Mouse (Mus musculus) neural tube, embryonic 13.5 days (tissue): ENCODE results near the gene Dgkb. TPM values are rescaled to one million over a fixed set of nuclear protein-coding genes. Genes with fewer than 3 reads are reported as not detected.

Experiments
- ATAC-seq: fragments of 200-750 bp; cut with Nextera tagmentation; 2 replicates; pipeline ENCODE4 v1.8.0; 2017; ENCODE audit warnings: low read depth, mild to moderate bottlenecking, moderate TSS enrichment, moderate library complexity
- H3K27ac ChIP-seq: fragments of 300-500 bp; sonication (generic); replicated peaks from 2 replicates; pipeline ENCODE4 v1.5.1; 2015; ENCODE audit warnings: moderate library complexity, mild to moderate bottlenecking, inconsistent platforms
- H3K27me3 ChIP-seq: fragments of 300-500 bp; sonication (generic); 2 replicates; pipeline ENCODE4 v1.6.1; 2015; ENCODE audit warnings: mild to moderate bottlenecking, inconsistent platforms
- H3K36me3 ChIP-seq: fragments of 300-500 bp; sonication (generic); 2 replicates; pipeline ENCODE4 v1.6.1; 2015; ENCODE audit warnings: mild to moderate bottlenecking, inconsistent platforms
- H3K4me1 ChIP-seq: fragments of 300-500 bp; sonication (generic); replicated peaks from 2 replicates; pipeline ENCODE4 v1.6.1; 2015; ENCODE audit warnings: inconsistent platforms
- H3K4me2 ChIP-seq: fragments of 300-500 bp; sonication (generic); 2 replicates; pipeline ENCODE4 v1.6.1; 2015; ENCODE audit warnings: inconsistent platforms, mild to moderate bottlenecking, moderate library complexity
- H3K4me3 ChIP-seq: fragments of 300-500 bp; sonication (generic); 2 replicates; pipeline ENCODE4 v1.5.1; 2015; ENCODE audit warnings: mild to moderate bottlenecking, inconsistent platforms
- H3K9ac ChIP-seq: fragments of 300-500 bp; sonication (generic); 2 replicates; pipeline ENCODE4 v1.6.1; 2015; ENCODE audit warnings: moderate library complexity, mild to moderate bottlenecking, inconsistent platforms
- H3K9me3 ChIP-seq: fragments of 300-500 bp; sonication (generic); 2 replicates; pipeline ENCODE4 v1.6.1; 2016; ENCODE audit warnings: inconsistent platforms
- WGBS: fragments of 180-500 bp; shearing (Covaris S2); methylation state at CpG from one replicate; pipeline ENCODE4 v1.1.7; 2015; 5-methylcytosine and 5-hydroxymethylcytosine counted together
- polyA plus RNA-seq: library from polyadenylated mRNA; unstranded; fragments of >200 nt; fragmentation: Nextera tagmentation; extraction: Ambion mirVana; gene quantifications from 2 replicates; pipeline ENCODE4 v1.2.1, GENCODE M21; 2015

Dgkb gene
- polyA plus RNA-seq, 1 experiment from 2014 or later: 5.0 TPM

- no peak overlapping the region for H3K4me3 ChIP-seq
- no peaks in the 10 kb centered on the region for H3K9me3 ChIP-seq
- H3K36me3 ChIP-seq: no peaks in the 10 kb centered on the region
- ATAC-seq: no peak
- no peak overlapping the region for H3K9ac ChIP-seq
- no peaks in the 10 kb centered on the region for H3K4me1 ChIP-seq
- no peak overlapping the region for H3K27ac ChIP-seq
- H3K27me3 ChIP-seq: no peaks in the 10 kb centered on the region
- no peak overlapping the region for H3K4me2 ChIP-seq
Measured at GRCm38 (mm10) chr12:38309885-38310284, 492.4 kb downstream of the Dgkb start.

GRCm38 (mm10) chr12:38327729-38328271 is 510.3 kb downstream of the Dgkb start:
- Histone ChIP-seq H3K4me1 (no peaks in the 10 kb centered on the region), H3K9me3 (no peaks in the 10 kb centered on the region), H3K9ac (no peak overlapping the region), H3K4me3 (no peak overlapping the region), H3K27me3 (no peaks in the 10 kb centered on the region), H3K4me2 (no peak overlapping the region), H3K36me3 (no peaks in the 10 kb centered on the region), H3K27ac (no peak overlapping the region)
- ATAC-seq: no peak
- 19% methylated on average over 1 of the region's 1 CpGs for WGBS

GRCm38 (mm10) chr12:38328779-38329178 is 511.3 kb downstream of the Dgkb start:
- H3K4me1 ChIP-seq: no peaks in the 10 kb centered on the region
- ATAC-seq: no peak
- no peak overlapping the region for H3K4me3 ChIP-seq
- no peaks in the 10 kb centered on the region for H3K36me3 ChIP-seq
- H3K27ac ChIP-seq: no peak overlapping the region
- no peak overlapping the region for H3K9ac ChIP-seq
- no peak overlapping the region for H3K4me2 ChIP-seq
- H3K9me3 ChIP-seq: no peaks in the 10 kb centered on the region
- no peaks in the 10 kb centered on the region for H3K27me3 ChIP-seq

GRCm38 (mm10) chr12:38342657-38343056 is 525.1 kb downstream of the Dgkb start:
- Histone ChIP-seq H3K9me3 (no peaks in the 10 kb centered on the region), H3K9ac (no peak overlapping the region), H3K36me3 (no peaks in the 10 kb centered on the region), H3K4me1 (0 out of 2 replicates have a peak, but pooled peaks cover 3% of the 10 kb centered on the region), H3K4me3 (no peak overlapping the region), H3K27me3 (no peaks in the 10 kb centered on the region), H3K27ac (no peak overlapping the region), H3K4me2 (peak overlapping the region; percentile 41)
- peak; percentile 85 for ATAC-seq
- 11% methylated on average over 6 of the region's 6 CpGs for WGBS

- no peaks in the 10 kb centered on the region for H3K4me1 ChIP-seq
- H3K27me3 ChIP-seq: no peaks in the 10 kb centered on the region
- H3K9me3 ChIP-seq: no peaks in the 10 kb centered on the region
- H3K9ac ChIP-seq: no peak overlapping the region
- H3K27ac ChIP-seq: no peak overlapping the region
- H3K4me3 ChIP-seq: no peak overlapping the region
- no peak overlapping the region for H3K4me2 ChIP-seq
- 91% methylated on average over 3 of the region's 3 CpGs for WGBS
- no peak for ATAC-seq
- no peaks in the 10 kb centered on the region for H3K36me3 ChIP-seq
Measured at GRCm38 (mm10) chr12:38352481-38352880, 535.0 kb downstream of the Dgkb start.

- Histone ChIP-seq H3K9me3 (0 out of 2 replicates have a peak, but pooled peaks cover 5% of the 10 kb centered on the region), H3K4me2 (no peak overlapping the region), H3K27me3 (no peaks in the 10 kb centered on the region), H3K27ac (no peak overlapping the region), H3K4me3 (no peak overlapping the region), H3K36me3 (no peaks in the 10 kb centered on the region), H3K9ac (no peak overlapping the region), H3K4me1 (no peaks in the 10 kb centered on the region)
- no peak for ATAC-seq
- 89% methylated on average over 1 of the region's 1 CpGs for WGBS
Measured at GRCm38 (mm10) chr12:38356386-38356785, 538.9 kb downstream of the Dgkb start.

- no peaks in the 10 kb centered on the region for H3K27me3 ChIP-seq
- H3K4me1 ChIP-seq: no peaks in the 10 kb centered on the region
- H3K4me2 ChIP-seq: no peak overlapping the region
- H3K4me3 ChIP-seq: no peak overlapping the region
- H3K36me3 ChIP-seq: no peaks in the 10 kb centered on the region
- ATAC-seq: no peak
- 90% methylated on average over 4 of the region's 4 CpGs for WGBS
- H3K9me3 ChIP-seq: 0 out of 2 replicates have a peak, but pooled peaks cover 5% of the 10 kb centered on the region
- H3K9ac ChIP-seq: no peak overlapping the region
- no peak overlapping the region for H3K27ac ChIP-seq
Measured at GRCm38 (mm10) chr12:38361491-38361890, 544.0 kb downstream of the Dgkb start.

GRCm38 (mm10) chr12:38371597-38371996 is 554.1 kb downstream of the Dgkb start:
- Histone ChIP-seq H3K9me3 (no peaks in the 10 kb centered on the region), H3K9ac (no peak overlapping the region), H3K27ac (no peak overlapping the region), H3K36me3 (no peaks in the 10 kb centered on the region), H3K4me3 (no peak overlapping the region), H3K4me1 (no peaks in the 10 kb centered on the region), H3K4me2 (no peak overlapping the region), H3K27me3 (no peaks in the 10 kb centered on the region)
- 73% methylated on average over 2 of the region's 2 CpGs for WGBS
- ATAC-seq: no peak

- no peaks in the 10 kb centered on the region for H3K9me3 ChIP-seq
- no peaks in the 10 kb centered on the region for H3K4me1 ChIP-seq
- H3K27ac ChIP-seq: no peak overlapping the region
- no peak overlapping the region for H3K4me2 ChIP-seq
- H3K9ac ChIP-seq: no peak overlapping the region
- H3K36me3 ChIP-seq: no peaks in the 10 kb centered on the region
- no peaks in the 10 kb centered on the region for H3K27me3 ChIP-seq
- H3K4me3 ChIP-seq: no peak overlapping the region
- WGBS: 81% methylated on average over 3 of the region's 3 CpGs
- no peak for ATAC-seq
Measured at GRCm38 (mm10) chr12:38374159-38374558, 556.6 kb downstream of the Dgkb start.

- ATAC-seq: no peak
- H3K36me3 ChIP-seq: no peaks in the 10 kb centered on the region
- H3K27ac ChIP-seq: no peak overlapping the region
- 80% methylated on average over 6 of the region's 6 CpGs for WGBS
- H3K9ac ChIP-seq: no peak overlapping the region
- H3K4me2 ChIP-seq: no peak overlapping the region
- H3K4me3 ChIP-seq: no peak overlapping the region
- no peaks in the 10 kb centered on the region for H3K4me1 ChIP-seq
- no peaks in the 10 kb centered on the region for H3K27me3 ChIP-seq
- H3K9me3 ChIP-seq: no peaks in the 10 kb centered on the region
Measured at GRCm38 (mm10) chr12:38385942-38386341, 568.4 kb downstream of the Dgkb start.

- H3K9ac ChIP-seq: no peak overlapping the region
- WGBS: 68% methylated on average over 1 of the region's 1 CpGs
- no peak overlapping the region for H3K4me3 ChIP-seq
- H3K4me2 ChIP-seq: no peak overlapping the region
- H3K4me1 ChIP-seq: no peaks in the 10 kb centered on the region
- no peaks in the 10 kb centered on the region for H3K9me3 ChIP-seq
- no peaks in the 10 kb centered on the region for H3K27me3 ChIP-seq
- no peak overlapping the region for H3K27ac ChIP-seq
- no peaks in the 10 kb centered on the region for H3K36me3 ChIP-seq
- no peak for ATAC-seq
Measured at GRCm38 (mm10) chr12:38386991-38387390, 569.5 kb downstream of the Dgkb start.

GRCm38 (mm10) chr12:38387654-38388053 is 570.1 kb downstream of the Dgkb start:
- Histone ChIP-seq H3K4me2 (no peak overlapping the region), H3K27ac (no peak overlapping the region), H3K4me1 (no peaks in the 10 kb centered on the region), H3K27me3 (no peaks in the 10 kb centered on the region), H3K9ac (no peak overlapping the region), H3K36me3 (no peaks in the 10 kb centered on the region), H3K9me3 (no peaks in the 10 kb centered on the region), H3K4me3 (no peak overlapping the region)
- 86% methylated on average over 2 of the region's 2 CpGs for WGBS
- ATAC-seq: no peak

- Histone ChIP-seq H3K27me3 (no peaks in the 10 kb centered on the region), H3K9ac (no peak overlapping the region), H3K36me3 (no peaks in the 10 kb centered on the region), H3K9me3 (no peaks in the 10 kb centered on the region), H3K4me2 (no peak overlapping the region), H3K4me3 (no peak overlapping the region), H3K27ac (no peak overlapping the region), H3K4me1 (no peaks in the 10 kb centered on the region)
- ATAC-seq: no peak
- 78% methylated on average over 5 of the region's 5 CpGs for whole genome bisulfite sequencing
Measured at GRCm38 (mm10) chr12:38388243-38388642, 570.7 kb downstream of the Dgkb start.
